Mouse (Mus musculus): ENCODE measurements around the gene Stxbp2. TPM values are rescaled to one million over a fixed set of nuclear protein-coding genes. Genes with fewer than 3 reads are reported as not detected.
A peak's percentile ranks its signal among the peaks of the same experiment; 100 is the strongest.
"Not testable (repeated sequence)": the region's sequence is repeated elsewhere in the genome, so short reads cannot be mapped to it uniquely, and the experiment has no call there.

Gene Stxbp2
- 223 and 277 TPM in 2 replicates for total RNA-seq (2017)

DNA sequence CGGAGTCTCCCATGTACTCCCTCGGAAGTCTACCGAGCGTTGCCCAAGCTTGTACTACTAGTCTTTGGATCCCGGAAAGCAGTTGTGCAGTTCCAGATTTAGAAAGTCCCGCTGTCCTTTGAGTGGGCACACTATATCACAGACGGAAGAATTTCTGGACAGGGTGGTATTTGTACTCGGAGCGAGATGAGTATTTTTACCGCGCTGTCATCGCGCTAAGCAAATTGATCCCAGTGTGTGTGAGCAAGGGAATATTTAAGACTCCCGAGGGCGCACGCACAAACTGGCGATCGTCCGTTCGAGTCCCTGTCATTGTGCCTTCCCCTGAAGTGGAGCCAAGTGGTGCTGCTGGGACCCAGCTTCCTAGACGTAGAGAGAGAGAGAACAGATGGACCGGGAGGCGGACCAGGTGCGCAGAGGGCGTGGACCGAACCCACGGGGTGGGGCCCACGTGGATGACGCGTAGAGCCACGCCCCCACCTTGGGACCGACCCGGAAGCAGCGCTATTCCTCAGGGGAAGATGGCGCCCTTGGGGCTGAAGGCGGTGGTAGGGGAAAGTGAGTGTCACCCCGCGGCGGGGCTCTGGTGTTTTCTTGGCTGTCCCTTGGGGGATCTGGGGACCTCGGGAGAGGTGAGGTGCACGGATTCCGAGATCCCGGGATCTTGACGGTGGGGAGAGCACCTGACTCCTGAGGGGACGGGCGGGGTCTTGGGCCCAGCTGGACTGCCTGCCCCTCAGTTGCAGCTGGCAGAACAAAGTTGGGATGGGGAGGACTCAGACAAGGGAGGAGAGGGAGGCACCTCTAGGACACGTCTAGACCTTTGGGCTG lies at the start of gene Stxbp2:
Gene Stxbp2 (plus strand): TSS at position 309 of the 831 bp plus-strand sequence.
- peak; percentile 89 for ATAC-seq (ENCODE audit: extremely low read depth, insufficient number of reproducible peaks, low FRiP score, poor library complexity, severe bottlenecking)

DNA sequence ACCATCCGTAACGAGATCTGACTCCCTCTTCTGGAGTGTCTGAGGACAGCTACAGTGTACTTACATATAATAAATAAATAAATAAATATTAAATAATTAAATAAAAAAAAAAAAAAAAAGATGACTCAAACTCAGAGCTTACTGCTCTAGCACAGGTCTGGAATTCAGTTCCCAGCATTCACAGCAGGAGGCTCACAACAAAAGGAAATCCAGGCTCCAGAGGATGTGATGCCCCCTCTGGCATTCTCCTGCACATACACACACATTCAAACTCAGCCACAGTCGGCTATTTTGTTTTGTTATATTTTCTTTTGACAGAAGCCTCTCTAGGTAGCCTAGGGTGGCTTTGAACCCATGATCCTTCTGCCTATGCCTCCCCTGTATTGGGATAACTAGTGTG lies 48.8 kb upstream of the Stxbp2 start:
- ATAC-seq (ENCODE audit: extremely low read depth, insufficient number of reproducible peaks, low FRiP score, poor library complexity, severe bottlenecking), result not testable (repeated sequence)

DNA sequence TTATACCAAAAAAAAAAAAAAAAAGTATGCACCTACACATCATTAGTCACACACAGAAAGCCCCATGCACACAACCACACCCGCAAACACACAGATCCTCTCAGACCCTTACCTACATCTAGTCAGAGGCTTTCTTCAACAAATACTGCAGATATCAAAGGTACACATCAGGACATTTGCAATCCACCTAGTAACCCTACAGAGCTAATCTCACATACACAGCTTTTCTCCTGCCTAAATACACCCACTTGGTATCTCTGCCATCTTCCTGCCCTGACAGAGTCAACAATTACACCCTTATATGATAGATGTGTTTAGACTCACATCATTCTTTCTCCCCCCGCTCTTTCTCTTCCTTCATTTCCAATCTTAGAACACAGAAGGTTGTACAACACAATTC lies 44.3 kb upstream of the Stxbp2 start:
- ATAC-seq (ENCODE audit: extremely low read depth, insufficient number of reproducible peaks, low FRiP score, poor library complexity, severe bottlenecking), result no peak

DNA sequence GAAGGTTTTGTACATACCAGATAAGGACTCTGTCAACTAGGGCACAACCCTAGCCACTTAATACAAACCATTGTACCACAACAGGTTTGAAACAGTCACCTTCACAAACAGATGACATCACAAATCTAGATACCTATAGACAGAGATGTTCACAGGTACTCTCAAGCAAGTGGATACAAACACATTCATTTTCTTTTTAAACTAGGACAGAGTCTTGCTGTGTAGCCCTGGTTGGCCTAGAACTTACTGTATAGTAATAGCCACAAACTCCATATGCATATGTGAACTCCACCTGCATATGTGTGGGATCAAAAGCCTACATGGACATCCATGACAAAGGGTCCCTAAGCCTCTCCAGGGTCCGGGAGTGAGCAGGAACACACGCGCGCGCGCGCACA lies 43.8 kb upstream of the Stxbp2 start, which contains the start of gene Camsap3:
Gene Camsap3 (plus strand): TSS at position 301 of the 398 bp plus-strand sequence.
- ATAC-seq (ENCODE audit: extremely low read depth, insufficient number of reproducible peaks, low FRiP score, poor library complexity, severe bottlenecking), result no peak

DNA sequence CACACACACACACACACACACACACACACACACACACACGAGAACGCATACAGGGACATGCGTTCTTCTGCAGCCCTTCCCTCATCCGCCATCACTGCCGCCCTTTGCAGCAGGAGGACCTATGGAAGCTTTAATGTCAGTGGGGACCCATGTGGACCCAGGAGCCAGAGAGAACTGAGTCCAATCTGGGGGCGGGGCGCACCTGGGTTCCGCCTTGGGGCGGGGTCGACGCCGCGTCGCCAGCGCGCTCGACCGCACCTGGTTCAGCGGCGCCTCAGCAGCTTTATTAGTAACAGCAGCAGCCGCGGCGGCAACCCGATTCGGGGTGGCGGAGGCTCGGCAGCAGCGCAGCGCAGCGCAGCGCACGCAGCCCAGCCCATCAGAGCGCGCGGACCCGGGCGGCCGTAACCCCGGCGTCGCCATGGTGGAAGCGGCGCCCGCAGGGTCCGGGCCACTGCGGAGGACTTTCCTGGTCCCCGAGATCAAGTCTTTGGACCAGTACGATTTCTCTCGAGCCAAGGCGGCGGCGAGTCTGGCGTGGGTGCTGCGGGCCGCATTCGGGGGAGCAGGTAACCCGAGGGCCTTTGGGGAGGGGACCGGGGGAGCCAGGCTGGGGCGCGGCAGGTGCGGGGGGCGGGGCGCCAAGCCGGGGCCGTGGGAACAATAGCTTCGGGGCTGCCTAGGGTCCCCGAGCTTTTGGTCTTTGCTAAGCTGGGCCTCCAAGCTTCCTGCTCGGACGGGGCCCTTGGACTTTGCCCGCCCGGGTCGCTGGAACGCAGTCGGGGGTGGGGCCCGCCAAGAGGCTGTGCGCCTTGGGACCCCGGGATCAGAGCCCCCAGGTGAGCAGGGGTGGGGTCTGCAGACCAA lies 43.1 kb upstream of the Stxbp2 start:
- ATAC-seq (ENCODE audit: extremely low read depth, insufficient number of reproducible peaks, low FRiP score, poor library complexity, severe bottlenecking), result no peak

DNA sequence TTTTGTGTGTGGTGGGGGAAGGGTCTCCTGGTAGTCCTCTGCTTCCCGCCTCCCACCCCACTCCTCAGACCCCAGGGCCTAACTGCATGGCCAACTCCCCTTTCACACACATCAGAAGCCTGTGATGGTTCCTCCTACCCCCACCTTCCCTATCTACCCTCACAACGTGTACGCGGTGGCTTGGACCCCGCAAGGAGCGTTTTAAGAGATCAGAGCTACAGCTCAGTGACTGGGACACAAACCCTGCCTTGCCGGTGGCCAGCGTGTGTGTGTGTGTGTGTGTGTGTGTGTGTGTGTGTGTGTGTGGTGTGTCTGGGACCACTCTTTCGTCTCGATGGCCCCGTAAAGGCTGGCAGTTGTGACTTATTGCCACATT lies 42.5 kb upstream of the Stxbp2 start:
- ATAC-seq (ENCODE audit: extremely low read depth, insufficient number of reproducible peaks, low FRiP score, poor library complexity, severe bottlenecking), result no peak

DNA sequence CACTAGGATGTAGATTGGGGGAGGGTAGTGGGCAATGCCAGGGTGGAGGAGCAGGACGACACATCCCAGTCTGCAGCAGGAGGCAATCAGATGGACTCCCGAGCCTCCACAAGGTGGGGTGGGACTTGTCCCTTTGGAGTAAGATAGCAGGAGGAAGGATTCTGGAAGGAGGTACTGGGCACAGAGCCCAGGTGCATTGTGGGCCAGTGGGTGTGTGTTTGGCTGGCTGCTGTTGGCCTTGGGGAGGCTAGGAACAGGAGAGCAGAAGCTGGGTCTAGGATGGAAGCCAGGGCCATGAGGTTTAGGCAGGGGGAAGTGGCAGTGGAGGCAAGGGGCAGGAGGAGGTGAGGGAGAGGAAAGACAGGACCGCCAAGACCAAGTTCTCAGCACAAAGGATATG lies 37.3 kb upstream of the Stxbp2 start:
- ATAC-seq (ENCODE audit: extremely low read depth, insufficient number of reproducible peaks, low FRiP score, poor library complexity, severe bottlenecking), result no peak

DNA sequence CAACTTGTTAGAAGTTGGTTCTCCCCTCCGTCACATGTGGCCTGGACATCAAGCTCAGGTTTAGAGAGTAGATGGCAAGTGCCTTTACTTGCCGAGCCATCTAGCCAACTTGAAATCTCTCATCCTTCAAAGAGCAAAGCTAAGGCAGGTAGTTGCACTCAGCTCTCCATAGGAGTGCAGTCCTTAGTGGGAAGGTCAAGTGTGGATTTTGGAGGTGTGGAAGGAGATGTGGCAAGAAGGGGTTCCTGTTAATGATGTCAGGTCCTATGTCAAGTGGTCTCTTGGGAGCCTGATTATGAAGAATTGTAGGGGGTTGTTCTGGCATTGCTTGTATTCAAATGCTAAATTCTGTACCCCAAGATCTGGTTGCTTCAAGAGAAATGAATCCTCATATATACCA lies 36.3 kb upstream of the Stxbp2 start:
- no peak for ATAC-seq (ENCODE audit: extremely low read depth, insufficient number of reproducible peaks, low FRiP score, poor library complexity, severe bottlenecking)

DNA sequence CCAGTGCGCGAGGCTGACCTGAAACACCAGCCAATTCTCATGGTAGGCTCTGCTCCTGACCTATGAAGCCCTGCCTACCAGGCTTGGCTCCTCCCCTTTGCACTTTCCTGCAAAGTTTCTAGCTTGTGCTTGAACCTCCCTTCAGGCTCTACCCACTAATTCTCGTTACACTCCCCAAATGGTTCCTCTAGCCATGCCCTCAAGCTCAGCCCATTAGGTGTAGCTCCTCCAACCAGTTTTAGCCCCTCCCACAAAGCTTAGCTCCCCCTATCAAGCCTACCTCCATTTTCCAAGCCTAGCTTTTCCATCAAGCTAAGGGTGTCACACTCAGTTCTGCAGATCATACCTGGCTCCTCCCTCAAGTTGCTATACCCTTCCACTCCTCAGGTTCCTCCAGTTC lies 32.7 kb upstream of the Stxbp2 start:
- no peak for ATAC-seq (ENCODE audit: extremely low read depth, insufficient number of reproducible peaks, low FRiP score, poor library complexity, severe bottlenecking)

DNA sequence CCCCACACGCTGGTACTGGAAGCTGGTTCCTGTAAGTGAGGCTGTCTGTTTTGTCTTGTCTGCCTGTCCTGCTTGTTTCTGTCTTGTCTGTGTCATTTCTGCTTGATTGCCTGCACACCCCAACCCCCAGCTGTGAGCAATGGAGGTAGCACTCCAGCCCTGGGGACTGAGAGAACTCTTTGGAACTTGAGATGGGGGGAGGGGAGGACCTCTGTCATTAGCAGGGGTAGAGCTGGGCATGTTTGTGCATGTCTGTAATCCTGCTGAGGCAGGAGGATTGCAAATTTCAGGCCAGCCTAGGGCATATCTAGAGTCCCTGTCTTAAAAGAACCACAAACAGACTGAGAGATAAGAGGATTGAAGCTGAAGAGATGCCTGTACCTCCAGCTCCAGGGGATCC lies 31.5 kb upstream of the Stxbp2 start:
- ATAC-seq (ENCODE audit: extremely low read depth, insufficient number of reproducible peaks, low FRiP score, poor library complexity, severe bottlenecking), result no peak

DNA sequence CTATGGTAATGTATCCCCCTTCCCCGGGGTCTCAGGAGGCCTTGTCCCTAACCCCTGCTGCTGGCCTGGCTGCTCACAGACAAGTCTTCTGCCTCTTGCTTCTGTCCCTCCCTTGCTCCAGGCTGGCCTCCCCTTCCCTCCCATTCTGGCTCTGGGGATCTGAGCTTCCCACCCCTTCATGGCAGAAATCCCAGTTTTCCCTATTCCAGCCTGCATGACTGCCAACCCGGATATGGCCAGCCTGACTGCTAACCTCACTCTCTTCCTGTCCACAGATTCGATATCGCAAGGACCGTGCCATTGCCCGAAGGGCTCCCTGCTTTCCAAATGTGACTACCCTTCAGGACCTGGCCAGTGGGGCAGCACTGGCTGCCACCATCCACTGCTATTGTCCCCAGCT lies 30.4 kb upstream of the Stxbp2 start:
- no peak for ATAC-seq (ENCODE audit: extremely low read depth, insufficient number of reproducible peaks, low FRiP score, poor library complexity, severe bottlenecking)

DNA sequence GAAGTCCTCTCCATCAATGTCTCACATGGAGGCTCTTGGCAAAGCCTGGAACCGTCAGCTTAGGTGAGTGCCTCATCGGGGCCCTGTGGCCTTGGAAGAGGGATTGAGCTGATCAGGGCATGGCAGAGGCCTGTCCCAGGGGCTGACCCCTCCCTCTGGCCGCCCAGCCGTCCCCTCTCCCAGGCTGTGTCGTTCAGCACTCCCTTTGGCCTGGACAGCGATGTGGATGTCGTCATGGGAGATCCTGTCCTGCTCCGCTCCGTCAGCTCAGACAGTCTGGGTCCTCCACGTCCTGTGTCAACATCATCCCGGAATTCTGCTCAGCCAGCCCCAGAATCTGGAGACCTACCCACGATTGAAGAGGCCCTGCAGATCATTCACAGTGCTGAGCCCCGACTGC lies 27.3 kb upstream of the Stxbp2 start:
- ATAC-seq (ENCODE audit: extremely low read depth, insufficient number of reproducible peaks, low FRiP score, poor library complexity, severe bottlenecking), result no peak

DNA sequence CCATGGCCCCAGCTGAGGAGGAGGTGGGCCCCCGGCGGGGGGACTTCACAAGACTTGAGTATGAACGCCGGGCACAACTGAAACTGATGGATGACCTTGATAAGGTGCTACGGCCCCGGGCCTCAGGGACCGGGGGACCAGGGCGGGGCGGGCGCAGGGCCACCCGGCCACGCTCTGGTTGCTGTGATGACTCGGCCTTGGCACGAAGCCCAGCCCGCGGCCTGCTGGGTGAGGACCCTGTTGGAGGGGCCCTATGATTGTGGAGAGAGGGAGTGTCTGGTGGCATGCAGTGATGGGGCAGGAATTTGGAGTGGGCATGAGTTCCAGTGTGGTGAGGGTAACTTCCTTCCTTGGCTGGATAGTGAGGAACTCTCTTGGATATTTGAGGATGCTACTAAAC lies 24.2 kb upstream of the Stxbp2 start:
- no peak for ATAC-seq (ENCODE audit: extremely low read depth, insufficient number of reproducible peaks, low FRiP score, poor library complexity, severe bottlenecking)

DNA sequence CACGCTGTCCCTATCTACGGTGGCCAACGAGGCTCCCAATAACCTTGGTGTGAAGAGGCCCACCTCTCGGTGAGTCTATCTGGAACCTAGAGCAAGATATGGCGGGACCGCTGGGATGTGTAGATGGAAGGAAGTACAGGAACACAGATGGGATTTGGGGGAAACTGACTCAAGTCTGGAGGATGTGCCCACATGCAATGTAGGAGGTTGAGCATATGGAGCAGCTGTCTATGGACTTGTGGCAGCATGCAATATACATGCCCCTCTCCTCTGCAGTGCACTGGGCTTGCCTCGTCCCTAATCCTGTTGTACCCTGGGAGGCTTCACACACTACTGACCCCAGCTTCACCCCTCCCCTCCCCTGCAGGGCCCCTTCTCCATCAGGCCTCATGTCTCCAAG lies 22.9 kb upstream of the Stxbp2 start:
- ATAC-seq (ENCODE audit: extremely low read depth, insufficient number of reproducible peaks, low FRiP score, poor library complexity, severe bottlenecking), result no peak

DNA sequence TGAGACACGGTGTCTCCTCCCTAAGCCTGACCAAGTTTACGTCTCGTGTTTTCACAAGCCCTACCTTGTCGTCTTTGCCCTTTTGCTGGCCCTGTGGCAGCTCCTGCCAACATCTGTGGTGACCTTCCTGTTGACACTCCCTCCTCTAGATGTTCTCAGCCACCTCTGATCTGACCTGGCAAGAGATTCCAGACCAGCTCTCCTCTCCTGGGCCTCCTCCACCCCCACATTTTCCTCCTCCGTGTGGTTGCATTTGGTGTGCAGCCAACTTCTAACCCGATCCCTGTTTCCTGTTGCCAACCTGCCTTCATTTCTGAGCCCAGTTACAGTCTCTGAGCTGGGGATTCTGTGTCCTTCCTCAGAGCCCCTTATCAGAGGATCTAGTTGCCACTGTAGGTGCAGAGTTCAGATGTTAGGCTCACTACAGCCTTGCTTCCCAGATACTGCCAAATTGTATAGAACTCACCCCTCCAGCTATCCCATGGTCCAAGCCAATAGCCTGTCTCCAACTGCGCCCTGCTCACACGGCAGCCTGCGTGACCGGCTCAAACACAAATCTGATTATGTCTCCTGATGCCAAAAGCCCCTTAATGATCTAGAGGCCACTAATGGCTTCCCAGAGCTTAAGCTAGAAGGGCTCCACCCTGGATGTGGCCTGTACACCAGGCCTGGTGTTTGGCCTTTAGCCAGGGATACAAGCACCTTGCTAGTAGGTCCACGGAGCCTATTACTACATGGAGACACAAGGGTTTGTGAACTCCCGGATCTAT lies 21.5 kb upstream of the Stxbp2 start:
- ATAC-seq (ENCODE audit: extremely low read depth, insufficient number of reproducible peaks, low FRiP score, poor library complexity, severe bottlenecking), result no peak

DNA sequence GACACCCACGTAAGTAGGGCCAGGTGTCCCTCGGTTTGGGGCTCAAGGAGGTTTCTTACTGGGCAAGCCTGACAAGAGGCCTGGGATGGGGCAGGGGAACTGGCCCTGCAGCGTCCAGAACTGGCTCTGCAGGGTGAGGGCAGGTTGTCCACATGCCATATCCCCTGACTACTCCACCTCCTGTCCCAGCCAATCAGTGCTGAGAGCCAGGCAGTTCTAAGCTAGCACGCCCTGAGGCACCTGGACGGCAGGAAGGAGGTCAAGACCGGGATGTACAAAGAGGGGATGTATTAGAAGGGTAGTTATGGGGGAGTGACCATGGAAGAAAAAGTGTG lies 21.0 kb upstream of the Stxbp2 start:
- no peak for ATAC-seq (ENCODE audit: extremely low read depth, insufficient number of reproducible peaks, low FRiP score, poor library complexity, severe bottlenecking)

DNA sequence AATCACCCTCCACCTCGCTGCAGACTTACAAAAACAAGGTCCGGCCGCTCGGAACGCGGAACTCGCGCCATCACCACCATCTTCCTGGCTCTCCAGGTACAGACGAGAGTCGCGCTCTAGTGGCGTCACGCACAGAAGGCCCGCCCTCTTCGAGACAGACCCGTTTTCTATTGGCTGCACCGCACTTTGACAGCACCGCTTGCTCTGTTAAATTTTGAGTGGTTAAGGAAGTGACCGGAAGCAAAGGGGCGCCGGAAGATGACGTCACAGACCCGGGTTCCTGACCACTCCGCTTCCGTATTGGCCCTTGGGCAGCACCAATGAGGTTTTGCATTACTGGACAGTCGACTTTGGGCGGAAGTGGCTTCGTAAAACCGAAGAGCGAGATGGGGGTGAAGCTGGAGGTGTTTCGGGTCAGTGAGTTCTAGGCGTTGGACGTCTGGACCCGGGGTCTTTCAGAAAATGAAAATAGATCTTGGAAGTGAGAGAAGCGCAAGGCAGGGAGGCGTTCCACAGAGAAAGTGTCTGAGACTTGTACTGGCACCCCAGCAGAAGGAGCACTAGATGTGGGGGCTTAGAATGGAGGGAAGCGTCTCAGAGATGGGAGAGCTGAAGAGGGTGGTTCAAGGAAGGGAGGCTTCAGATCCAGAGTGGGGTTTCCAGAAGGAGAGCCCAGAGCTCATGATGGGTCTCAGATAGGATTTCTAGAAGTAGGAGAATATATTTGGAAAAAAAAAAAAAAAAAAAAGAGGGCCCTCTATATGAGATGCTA lies 9.4 kb upstream of the Stxbp2 start, which contains the start of the genes Xab2 and Pet100:
Gene Xab2 (minus strand): TSS at position 118 of the 772 bp plus-strand sequence.
Gene Pet100 (plus strand): TSS at position 350 of the 772 bp plus-strand sequence.
- peak; percentile 95 for ATAC-seq (ENCODE audit: extremely low read depth, insufficient number of reproducible peaks, low FRiP score, poor library complexity, severe bottlenecking)

DNA sequence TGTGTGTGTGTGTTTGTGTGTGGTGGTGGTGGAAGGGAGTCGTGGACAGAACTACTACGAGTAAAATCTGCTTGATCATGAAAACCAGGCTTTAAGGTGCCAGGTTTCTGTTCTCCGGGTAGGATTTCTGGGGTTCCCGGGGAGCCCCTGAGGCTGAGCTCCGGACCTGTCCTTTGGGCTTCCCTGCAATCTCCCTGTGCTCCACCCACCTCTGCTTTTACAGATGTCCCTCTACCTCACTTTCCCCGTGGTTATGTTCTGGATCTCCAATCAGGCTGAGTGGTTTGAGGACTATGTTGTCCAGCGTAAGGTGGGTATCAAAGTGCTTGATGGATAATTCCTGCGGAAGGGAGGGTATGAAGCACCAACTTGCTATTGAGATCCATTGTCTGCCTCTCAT lies 8.6 kb upstream of the Stxbp2 start:
- ATAC-seq (ENCODE audit: extremely low read depth, insufficient number of reproducible peaks, low FRiP score, poor library complexity, severe bottlenecking), result no peak

DNA sequence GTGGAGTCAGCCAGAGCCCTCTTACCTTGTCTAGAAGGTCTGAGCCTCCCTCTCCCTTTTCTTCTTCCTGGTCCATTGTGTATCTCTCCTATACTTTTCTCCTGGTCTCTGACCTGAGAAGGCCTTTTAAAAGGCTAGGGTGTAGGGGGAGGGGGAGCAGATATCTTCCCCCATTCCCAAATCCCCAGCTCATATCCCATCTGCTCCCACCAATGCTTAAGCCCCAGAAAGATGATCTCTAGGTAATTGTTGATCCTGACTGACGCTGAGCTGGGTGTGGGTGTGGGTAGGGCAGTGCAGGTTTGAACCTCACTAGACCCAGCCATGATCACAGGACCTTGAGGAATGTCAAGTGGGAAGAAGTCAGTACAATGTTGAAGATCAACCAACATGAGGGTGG lies 5.3 kb upstream of the Stxbp2 start, which contains the start of gene Pcp2:
Gene Pcp2 (minus strand): TSS at position 101 of the 400 bp plus-strand sequence.
- ATAC-seq (ENCODE audit: extremely low read depth, insufficient number of reproducible peaks, low FRiP score, poor library complexity, severe bottlenecking), result no peak
